Comparison of ENCODE assay signal across 14 mouse cellular contexts in the genomic region with DNA sequence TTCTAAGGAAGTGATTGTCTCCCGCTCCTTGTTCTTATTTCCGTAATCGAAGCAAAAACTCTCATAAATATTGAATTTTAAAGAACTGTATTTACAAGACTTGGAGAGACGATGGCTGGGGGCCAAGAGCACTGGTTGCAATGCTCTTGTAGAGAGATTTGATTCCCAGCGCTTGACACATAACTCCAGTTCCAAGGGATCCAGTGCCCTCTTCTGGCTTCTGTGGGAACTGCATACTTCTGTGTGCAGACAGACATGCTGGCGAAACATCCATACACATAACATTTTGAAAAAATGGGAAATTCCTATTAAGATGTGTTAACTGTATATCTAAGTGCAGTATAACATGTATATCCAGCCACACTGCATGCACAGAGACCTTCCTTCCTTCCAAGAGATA.
DNase-seq lines count a peak whose midpoint lies in the region; ATAC-seq and TF ChIP-seq lines count a peak whose summit lies in the region.
"Had no signal": no experiment of that assay in that cellular context is flagged by ENCODE, and none has a peak within 500 bp of the region (broad histone marks: within the 10 kb centered on the region; RNA-seq: fewer than 3 reads in every experiment).

No protein-coding gene starts in this region.

- no peak for ATAC-seq in forebrain, embryonic 16.5 days
- ATAC-seq: CD4-positive, CD25-positive, alpha-beta regulatory T cell, adult 4 months; inflammation-experienced regulatory T-cells, adult 6 months had no signal

- DNase-seq in forebrain, embryonic 10.5 days (ENCODE audit: extremely low spot score, low spot score) = peak; percentile 17
- no peak for DNase-seq in layer of hippocampus, adult 2 months (ENCODE audit: low spot score in 2 of 2)
- no peak for DNase-seq in layer of hippocampus, adult 9-10 months (ENCODE audit: low spot score)
- peak; percentile 47 for DNase-seq in testis, postnatal 10 days (ENCODE audit: low spot score)
- DNase-seq in testis, postnatal 14 days (ENCODE audit: low spot score) = no peak
- no peak for DNase-seq in adrenal gland, adult 8-10 months
- DNase-seq in midbrain, embryonic 10.5 days (ENCODE audit: low spot score) = no peak
- DNase-seq: adrenal gland, adult 2 months; cerebellum, adult 18-20 months had no signal

- H3K4me1 ChIP-seq in forebrain, embryonic 10.5 days = peaks cover 6% of the 10 kb centered on the region; the same call in 1 of the 2 replicates
- 0 out of 2 replicates have a peak, but pooled peaks cover 2% of the 10 kb centered on the region for H3K4me1 ChIP-seq in forebrain, embryonic 16.5 days (replicated peaks; ENCODE audit: control insufficient read depth, insufficient read depth, low read length)
- no peaks in the 10 kb centered on the region for H3K4me1 ChIP-seq in midbrain, embryonic 10.5 days
- H3K4me1 ChIP-seq: embryonic facial prominence, embryonic 15.5 days had no signal

- H3K27ac ChIP-seq in forebrain, embryonic 10.5 days = no peak overlapping the region
- no peak overlapping the region for H3K27ac ChIP-seq in forebrain, embryonic 16.5 days (ENCODE audit: low read length)
- H3K27ac ChIP-seq in layer of hippocampus, adult 2 months = no peak overlapping the region
- no peak overlapping the region for H3K27ac ChIP-seq in midbrain, embryonic 10.5 days (replicated peaks)
- H3K27ac ChIP-seq: embryonic facial prominence, embryonic 15.5 days; heart, embryonic 15.5 days had no signal

- WGBS in forebrain, embryonic 10.5 days = 89% methylated on average over 6 of the region's 6 CpGs
- WGBS in forebrain, embryonic 16.5 days = 93% methylated on average over 6 of the region's 6 CpGs
- 87% methylated on average over 6 of the region's 6 CpGs for WGBS in midbrain, embryonic 10.5 days

- no peak overlapping the region for H3K9ac ChIP-seq in forebrain, embryonic 16.5 days (replicated peaks; ENCODE audit: low read depth, low read length)
- H3K9ac ChIP-seq: embryonic facial prominence, embryonic 15.5 days; heart, embryonic 15.5 days had no signal

- no peaks in the 10 kb centered on the region for H3K27me3 ChIP-seq in forebrain, embryonic 10.5 days (ENCODE audit: poor library complexity, severe bottlenecking)
- no peaks in the 10 kb centered on the region for H3K27me3 ChIP-seq in forebrain, embryonic 16.5 days (replicated peaks; ENCODE audit: control insufficient read depth, insufficient read depth, low read length)
- no peaks in the 10 kb centered on the region for H3K27me3 ChIP-seq in midbrain, embryonic 10.5 days (ENCODE audit: low read depth, poor library complexity, severe bottlenecking)
- H3K27me3 ChIP-seq: embryonic facial prominence, embryonic 15.5 days; heart, embryonic 15.5 days had no signal

- peak; percentile 64 for TF ChIP-seq CTCF in layer of hippocampus, adult 2 months (conservative IDR thresholded peaks at IDR 0.05)

- H3K9me3 ChIP-seq in forebrain, embryonic 10.5 days = no peaks in the 10 kb centered on the region
- no peaks in the 10 kb centered on the region for H3K9me3 ChIP-seq in forebrain, embryonic 16.5 days (ENCODE audit: control insufficient read depth, low read length)
- H3K9me3 ChIP-seq in midbrain, embryonic 10.5 days (replicated peaks) = no peaks in the 10 kb centered on the region
- H3K9me3 ChIP-seq: embryonic facial prominence, embryonic 15.5 days; heart, embryonic 15.5 days had no signal

- H3K4me2 ChIP-seq in forebrain, embryonic 16.5 days (ENCODE audit: low read length) = no peak overlapping the region
- H3K4me2 ChIP-seq: embryonic facial prominence, embryonic 15.5 days; heart, embryonic 15.5 days had no signal

- no peak overlapping the region for H3K4me3 ChIP-seq in forebrain, embryonic 10.5 days
- no peak overlapping the region for H3K4me3 ChIP-seq in forebrain, embryonic 16.5 days (replicated peaks; ENCODE audit: low read length)
- H3K4me3 ChIP-seq in layer of hippocampus, adult 2 months = no peak overlapping the region
- no peak overlapping the region for H3K4me3 ChIP-seq in midbrain, embryonic 10.5 days
- H3K4me3 ChIP-seq: embryonic facial prominence, embryonic 15.5 days; heart, embryonic 15.5 days had no signal

- H3K36me3 ChIP-seq in forebrain, embryonic 10.5 days (replicated peaks) = no peaks in the 10 kb centered on the region
- H3K36me3 ChIP-seq in forebrain, embryonic 16.5 days (ENCODE audit: control insufficient read depth, insufficient read depth) = no peaks in the 10 kb centered on the region
- H3K36me3 ChIP-seq in midbrain, embryonic 10.5 days = no peaks in the 10 kb centered on the region
- H3K36me3 ChIP-seq: embryonic facial prominence, embryonic 15.5 days; heart, embryonic 15.5 days had no signal

Comparison
In these comparisons a context has a peak if more than half of its experiments do, and no peak if none do; other contexts are left out.
1. DNase-seq: peak in forebrain, embryonic 10.5 days (single experiment) and testis, postnatal 10 days (single experiment); none in layer of hippocampus, adult 2 months (0 of 2), layer of hippocampus, adult 9-10 months (single experiment), testis, postnatal 14 days (single experiment), adrenal gland, adult 8-10 months (single experiment) and midbrain, embryonic 10.5 days (single experiment).